Comparison of ENCODE assay signal across 21 mouse cellular contexts in genomic region chr7:113095092-113095491, GRCm38 (mm10).
DNase-seq lines count a peak whose midpoint lies in the region; ATAC-seq lines count a peak whose summit lies in the region.
"Had no signal": no experiment of that assay in that cellular context is flagged by ENCODE, and none has a peak within 500 bp of the region (broad histone marks: within the 10 kb centered on the region; RNA-seq: fewer than 3 reads in every experiment).

No protein-coding gene starts in this region.

- H3K9ac ChIP-seq in forebrain, embryonic 11.5 days (ENCODE audit: low read length), result no peak overlapping the region

- H3K27me3 ChIP-seq in forebrain, embryonic 11.5 days (ENCODE audit: control insufficient read depth, insufficient read depth, low read length), result no peaks in the 10 kb centered on the region
- H3K27me3 ChIP-seq in forebrain, embryonic 10.5 days (ENCODE audit: poor library complexity, severe bottlenecking), result no peaks in the 10 kb centered on the region
- H3K27me3 ChIP-seq: CH12.LX, Patski had no signal

- no peaks in the 10 kb centered on the region for H3K9me3 ChIP-seq in forebrain, embryonic 11.5 days (ENCODE audit: control insufficient read depth, low read length)
- H3K9me3 ChIP-seq in forebrain, embryonic 10.5 days, result no peaks in the 10 kb centered on the region
- H3K9me3 ChIP-seq: G1E had no signal

- H3K4me3 ChIP-seq in forebrain, embryonic 11.5 days (ENCODE audit: low read depth, low read length), result no peak overlapping the region
- H3K4me3 ChIP-seq in forebrain, embryonic 10.5 days, result no peak overlapping the region

- H3K27ac ChIP-seq in forebrain, embryonic 11.5 days (ENCODE audit: low read depth, low read length), result no peak overlapping the region
- no peak overlapping the region for H3K27ac ChIP-seq in forebrain, embryonic 10.5 days

- DNase-seq in forebrain, embryonic 11.5 days (ENCODE audit: low spot score), result peak; percentile 39
- no peak for DNase-seq in forebrain, embryonic 10.5 days (ENCODE audit: extremely low spot score, low spot score)
- DNase-seq in fat pad, adult 2 months (ENCODE audit: extremely low read depth, low read depth, low spot score), result peak; percentile 89
- peak; percentile 92 for DNase-seq in gonadal fat pad, adult 2 months (ENCODE audit: low read depth)
- DNase-seq in urinary bladder, adult 18-20 months (ENCODE audit: low spot score in 2 of 2), result no peak
- no peak for DNase-seq in spleen, postnatal 4 days (ENCODE audit: low spot score in 2 of 2)
- DNase-seq: adrenal gland, adult 2 months; adrenal gland, adult 8-10 months; adrenal gland, postnatal 10 days; adrenal gland, postnatal 14 days; adrenal gland, postnatal 25 days; adrenal gland, postnatal 36 days; B cell, adult 2 months; cerebellum, adult 11 months; cerebellum, adult 11-12 months; cerebellum, adult 18-20 months had no signal

- no peak for ATAC-seq in forebrain, embryonic 11.5 days (replicated peaks; ENCODE audit: low FRiP score)
- ATAC-seq: activated CD4-positive, CD25-positive, alpha-beta regulatory T cell, adult 4 months; CD4-positive, CD25-positive, alpha-beta regulatory T cell, adult 4 months; Patski had no signal

- no peak overlapping the region for H3K4me2 ChIP-seq in forebrain, embryonic 11.5 days (ENCODE audit: low read depth, low read length, severe bottlenecking)

- H3K4me1 ChIP-seq in forebrain, embryonic 11.5 days (replicated peaks; ENCODE audit: control insufficient read depth, insufficient read depth, low read length), result no peaks in the 10 kb centered on the region
- H3K4me1 ChIP-seq in forebrain, embryonic 10.5 days, result no peaks in the 10 kb centered on the region

- WGBS in forebrain, embryonic 11.5 days, result 90% methylated on average over 3 of the region's 3 CpGs
- WGBS in forebrain, embryonic 10.5 days, result 74% methylated on average over 3 of the region's 3 CpGs

- H3K36me3 ChIP-seq in forebrain, embryonic 11.5 days (ENCODE audit: control insufficient read depth, insufficient read depth, low read length), result no peaks in the 10 kb centered on the region
- no peaks in the 10 kb centered on the region for H3K36me3 ChIP-seq in forebrain, embryonic 10.5 days (replicated peaks)
- H3K36me3 ChIP-seq: G1E had no signal

Comparison
In these comparisons a context has a peak if more than half of its experiments do, and no peak if none do; other contexts are left out.
1. DNase-seq: peak in forebrain, embryonic 11.5 days (single experiment), fat pad, adult 2 months (single experiment) and gonadal fat pad, adult 2 months (single experiment); none in forebrain, embryonic 10.5 days (single experiment), urinary bladder, adult 18-20 months (0 of 2) and spleen, postnatal 4 days (0 of 2).